Mouse (Mus musculus): ENCODE data around the gene Fuk.
A peak's percentile ranks its signal among the peaks of the same experiment; 100 is the strongest.
"Not testable (repeated sequence)": the region's sequence is repeated elsewhere in the genome, so short reads cannot be mapped to it uniquely, and the experiment has no call there.

Gene Fuk

GRCm38 (mm10) chr8:110901839-110902578 is at the start of gene Fuk:
Fuk (minus strand) TSS chr8:110902488.
- DNase-seq (ENCODE audit: low read depth, low spot score): peak; percentile 38

GRCm38 (mm10) chr8:110950065-110950484 is 47.8 kb upstream of the Fuk start:
- no peak for DNase-seq (ENCODE audit: low read depth, low spot score)

- DNase-seq (ENCODE audit: low read depth, low spot score): no peak
Measured at GRCm38 (mm10) chr8:110945716-110946115, 43.4 kb upstream of the Fuk start.

GRCm38 (mm10) chr8:110944276-110944876 is 42.1 kb upstream of the Fuk start:
- no peak for DNase-seq (ENCODE audit: low read depth, low spot score)

GRCm38 (mm10) chr8:110941453-110941948 is 39.2 kb upstream of the Fuk start:
- no peak for DNase-seq (ENCODE audit: low read depth, low spot score)

- DNase-seq (ENCODE audit: low read depth, low spot score): no peak
Measured at GRCm38 (mm10) chr8:110940682-110941452, 38.6 kb upstream of the Fuk start.

- DNase-seq (ENCODE audit: low read depth, low spot score): no peak
Measured at GRCm38 (mm10) chr8:110938882-110939589, 36.7 kb upstream of the Fuk start.

- no peak for DNase-seq (ENCODE audit: low read depth, low spot score)
Measured at GRCm38 (mm10) chr8:110936217-110936616, 33.9 kb upstream of the Fuk start.

GRCm38 (mm10) chr8:110933272-110933671 is 31.0 kb upstream of the Fuk start:
- no peak for DNase-seq (ENCODE audit: low read depth, low spot score)

- DNase-seq (ENCODE audit: low read depth, low spot score): no peak
Measured at GRCm38 (mm10) chr8:110932444-110932843, 30.2 kb upstream of the Fuk start.

GRCm38 (mm10) chr8:110931176-110931939 is 29.1 kb upstream of the Fuk start:
- no peak for DNase-seq (ENCODE audit: low read depth, low spot score)

- DNase-seq (ENCODE audit: low read depth, low spot score): not testable (repeated sequence)
Measured at GRCm38 (mm10) chr8:110929672-110930071, 27.4 kb upstream of the Fuk start.

- no peak for DNase-seq (ENCODE audit: low read depth, low spot score)
Measured at GRCm38 (mm10) chr8:110929066-110929465, 26.8 kb upstream of the Fuk start.

- DNase-seq (ENCODE audit: low read depth, low spot score): no peak
Measured at GRCm38 (mm10) chr8:110928435-110928834, 26.1 kb upstream of the Fuk start.

GRCm38 (mm10) chr8:110926690-110927089 is 24.4 kb upstream of the Fuk start:
- no peak for DNase-seq (ENCODE audit: low read depth, low spot score)

GRCm38 (mm10) chr8:110925691-110926140 is 23.4 kb upstream of the Fuk start:
- no peak for DNase-seq (ENCODE audit: low read depth, low spot score)

GRCm38 (mm10) chr8:110921492-110922230 is 19.4 kb upstream of the Fuk start:
- no peak for DNase-seq (ENCODE audit: low read depth, low spot score)

GRCm38 (mm10) chr8:110920773-110921277 is 18.5 kb upstream of the Fuk start:
- no peak for DNase-seq (ENCODE audit: low read depth, low spot score)

GRCm38 (mm10) chr8:110920032-110920772 is 17.9 kb upstream of the Fuk start:
- DNase-seq (ENCODE audit: low read depth, low spot score): no peak
